Mouse (Mus musculus) frontal cortex, postnatal 14 days (tissue): ENCODE data around the gene Agrn.
A peak's percentile ranks its signal among the peaks of the same experiment; 100 is the strongest.

ENCODE experiments used
- DNase-seq, 2 experiments: peaks; one replicate each; pipeline ENCODE4 v3.0.0; 2022; ENCODE audit warnings: low spot score in 2 of 2

Agrn gene

DNA sequence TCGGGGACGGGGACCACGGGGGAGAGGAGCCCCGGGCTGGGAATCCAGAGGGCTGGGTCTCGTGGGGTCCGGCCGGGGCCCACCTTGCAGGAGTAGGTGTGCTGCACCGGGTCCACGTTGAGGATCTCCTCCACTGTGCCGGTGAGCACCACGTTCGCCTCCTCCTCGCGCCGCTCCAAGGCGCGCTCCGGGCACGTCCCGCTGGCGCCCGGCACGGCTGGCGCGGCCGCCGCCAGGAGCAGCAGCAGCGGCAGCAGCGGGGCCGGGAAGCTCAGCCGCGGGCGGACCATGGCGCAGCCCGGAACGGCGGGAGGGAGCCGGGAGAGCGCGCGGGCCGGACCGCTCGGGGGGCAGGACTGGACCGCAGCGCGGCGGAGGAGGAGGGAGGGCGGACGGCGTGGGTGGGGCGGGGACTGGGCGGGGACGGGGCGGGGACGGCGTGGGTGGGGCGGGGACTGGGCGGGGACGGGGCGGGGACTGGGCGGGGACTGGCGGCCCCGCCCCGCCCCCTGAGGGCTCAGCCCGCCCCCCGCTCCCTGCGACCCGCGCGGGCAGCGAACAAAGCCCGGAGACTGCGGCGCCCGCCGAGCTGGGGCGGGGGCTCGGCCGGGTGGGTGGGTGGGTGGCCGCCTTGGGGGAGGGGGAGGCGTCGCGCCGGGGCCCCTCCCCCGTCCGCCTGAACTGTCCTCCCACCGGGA, at the start of gene Agrn:
TSS of gene Agrn (minus strand) at position 358 of the 698 bp plus-strand sequence.
- DNase-seq, result peak in 1 of 2 experiments; percentile 33

DNA sequence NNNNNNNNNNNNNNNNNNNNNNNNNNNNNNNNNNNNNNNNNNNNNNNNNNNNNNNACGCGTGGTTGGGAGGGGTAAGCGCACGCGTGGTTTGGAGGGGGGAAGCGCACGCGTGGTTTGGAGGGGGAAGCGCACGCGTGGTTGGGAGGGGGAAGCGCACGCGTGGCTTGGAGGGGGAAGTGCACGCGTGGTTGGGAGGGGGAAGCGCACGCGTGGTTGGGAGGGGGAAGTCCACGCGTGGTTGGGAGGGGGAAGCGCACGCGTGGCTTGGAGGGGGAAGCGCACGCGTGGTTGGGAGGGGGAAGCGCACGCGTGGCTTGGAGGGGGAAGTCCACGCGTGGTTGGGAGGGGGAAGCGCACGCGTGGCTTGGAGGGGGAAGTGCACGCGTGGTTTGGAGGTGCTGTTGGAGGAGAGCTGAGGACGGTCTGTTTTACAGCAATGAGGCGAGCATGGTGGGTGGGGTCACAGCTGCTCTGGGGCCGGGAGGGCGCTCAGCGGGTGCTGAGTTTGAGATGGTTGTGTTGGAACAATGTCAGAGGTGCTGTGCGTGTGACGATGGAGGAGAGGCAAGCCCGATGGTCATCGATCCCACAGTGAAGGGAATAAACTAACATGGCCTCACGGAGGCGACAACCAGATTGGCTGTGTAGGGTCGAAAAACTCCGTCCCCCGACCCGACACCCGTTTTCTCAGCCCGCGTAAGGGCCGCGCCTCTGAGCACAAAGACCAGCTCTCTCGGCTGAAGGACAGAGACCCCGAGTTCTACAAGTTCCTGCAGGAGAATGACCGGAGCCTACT, 39.6 kb upstream of the Agrn start:
- DNase-seq, result no peak

DNA sequence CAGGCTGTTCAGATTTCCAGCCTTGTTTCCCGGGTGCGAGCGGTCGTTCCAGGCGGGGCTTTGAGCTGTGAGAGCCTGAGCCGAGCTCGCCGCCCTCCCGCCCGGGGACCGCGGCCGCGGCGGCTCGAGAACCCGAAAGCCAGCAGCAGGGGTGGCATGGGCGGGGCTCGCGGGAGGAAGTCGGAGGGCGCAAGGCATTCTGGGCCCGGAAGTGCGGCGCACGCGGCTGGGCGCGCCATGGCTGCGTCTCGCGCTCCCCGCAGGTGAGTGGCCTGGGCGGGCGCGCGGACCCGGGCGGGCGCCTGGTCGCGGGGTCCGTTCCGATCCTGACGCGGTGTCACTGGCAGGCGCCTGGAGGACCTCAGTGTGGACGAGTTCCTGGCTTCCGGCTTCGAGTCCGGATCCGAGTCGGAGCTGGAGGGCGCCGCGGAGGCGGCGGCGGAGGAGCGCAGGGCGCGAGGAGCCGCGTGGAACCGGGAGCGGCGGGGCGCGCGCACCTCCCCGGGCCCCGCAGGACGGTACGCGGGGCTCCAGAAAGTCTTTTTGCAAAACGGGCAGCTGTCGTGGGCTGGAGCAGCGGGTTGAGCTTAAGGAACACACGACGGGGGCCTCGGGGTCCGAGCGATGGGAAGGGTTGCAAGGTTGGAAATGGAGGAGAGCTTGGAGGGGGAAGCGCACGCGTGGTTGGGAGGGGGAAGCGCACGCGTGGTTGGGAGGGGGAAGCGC, 38.7 kb upstream of the Agrn start, which contains the start of gene Noc2l:
TSS of gene Noc2l (plus strand) at position 203 of the 726 bp plus-strand sequence.
- peak; percentile 77 to 83 for DNase-seq

DNA sequence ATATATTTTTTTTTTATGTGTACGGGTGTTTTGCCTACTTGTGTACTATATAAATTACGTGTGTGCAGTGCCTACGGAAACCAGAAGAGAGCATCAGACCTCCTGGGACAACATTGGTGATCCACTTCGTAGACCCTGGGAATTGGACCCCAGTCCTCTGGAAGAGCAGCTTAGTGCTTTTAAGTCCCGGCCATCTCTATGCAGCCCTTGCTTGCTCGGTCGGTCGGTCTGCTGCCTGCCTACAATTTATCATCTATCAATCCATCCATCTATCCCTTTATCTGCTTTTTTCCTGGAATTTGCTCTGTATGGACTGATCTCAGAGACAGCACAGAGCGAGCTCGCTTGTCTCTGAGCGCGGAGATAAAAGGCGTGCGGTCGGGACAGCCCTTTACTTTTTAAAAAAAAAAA, 38.1 kb upstream of the Agrn start:
- DNase-seq, result no peak

DNA sequence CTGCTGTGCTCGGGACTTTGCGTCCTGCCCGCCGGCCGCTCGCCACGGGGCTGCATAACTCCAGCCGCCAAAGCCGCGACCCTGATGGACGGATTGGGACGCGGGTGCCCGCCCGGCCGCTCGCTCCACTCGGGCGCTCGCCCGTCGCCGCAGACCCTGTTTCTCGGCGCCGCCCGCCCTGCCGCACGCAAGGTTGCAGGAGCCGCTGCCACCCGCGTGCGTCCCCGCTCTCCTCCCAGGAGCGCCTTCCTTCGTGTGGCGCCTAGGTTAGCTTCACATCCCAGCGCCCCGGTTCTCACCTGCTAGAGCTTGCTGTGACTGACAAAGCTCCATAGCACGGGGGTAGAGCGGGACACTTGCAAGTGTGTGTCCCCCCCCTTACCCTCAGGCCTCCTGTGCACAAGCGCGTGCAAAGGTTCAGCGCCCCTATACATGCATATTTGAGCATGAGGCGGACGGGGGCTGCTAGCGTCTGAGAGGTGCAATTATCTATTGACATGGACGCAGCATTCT, 37.5 kb upstream of the Agrn start, which contains the start of gene Plekhn1:
TSS of gene Plekhn1 (minus strand) at position 157 of the 513 bp plus-strand sequence.
- peak in 1 of 2 experiments; percentile 58 for DNase-seq

DNA sequence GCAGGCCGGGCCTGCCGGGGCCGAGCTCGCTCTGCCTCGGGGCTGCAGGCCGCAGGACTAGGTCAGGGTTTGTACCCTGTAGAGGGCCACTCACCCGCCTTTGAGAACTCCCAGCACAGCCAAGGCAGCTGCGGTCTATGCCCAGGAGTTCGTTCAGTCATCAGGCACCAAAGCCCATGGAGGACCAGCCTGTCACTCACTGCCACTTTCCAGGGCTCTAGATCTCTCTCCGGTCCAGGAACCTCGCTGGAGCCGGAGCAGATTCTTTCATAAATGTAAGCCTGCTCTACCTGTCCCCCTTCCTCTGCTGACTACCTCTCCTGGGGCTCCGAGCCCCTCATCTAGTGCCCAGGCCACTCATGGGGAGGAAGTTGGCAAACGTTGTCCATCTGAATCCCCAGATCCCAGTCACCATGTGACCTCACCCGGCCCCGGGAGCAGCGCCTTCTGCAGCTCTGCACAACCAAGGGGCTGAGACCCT, 36.8 kb upstream of the Agrn start:
- no peak for DNase-seq

DNA sequence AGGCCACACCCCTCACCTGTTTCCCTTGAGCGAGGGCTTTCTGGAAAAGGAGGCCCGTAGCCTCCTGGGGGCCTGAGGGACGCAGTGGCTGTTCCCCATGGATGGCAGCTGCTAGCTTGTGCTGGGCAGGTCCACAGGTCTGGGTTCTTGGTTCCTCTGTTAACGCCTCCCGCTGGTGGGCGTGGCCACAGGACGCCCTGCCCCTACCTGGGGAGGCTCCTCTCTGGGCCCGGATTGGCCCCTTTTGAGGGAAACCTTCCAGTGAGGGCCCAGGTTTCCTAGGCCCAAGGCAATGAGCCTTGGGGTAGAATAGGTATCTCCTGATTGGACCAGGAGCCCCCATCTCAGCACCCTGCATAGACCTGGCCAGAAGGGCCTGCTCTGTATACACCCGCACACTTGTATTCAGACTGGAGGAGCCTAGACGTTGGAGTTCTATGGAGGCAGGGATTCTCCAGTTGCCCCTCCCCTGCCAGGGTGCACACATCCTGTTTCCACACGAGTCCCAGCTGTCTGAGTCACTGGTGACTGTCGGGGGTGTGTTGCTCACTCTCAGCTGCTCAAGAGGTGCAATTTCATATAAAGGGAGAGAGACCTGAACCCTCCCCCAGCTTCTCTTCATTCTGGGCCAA, 31.2 kb upstream of the Agrn start:
- DNase-seq, result no peak

DNA sequence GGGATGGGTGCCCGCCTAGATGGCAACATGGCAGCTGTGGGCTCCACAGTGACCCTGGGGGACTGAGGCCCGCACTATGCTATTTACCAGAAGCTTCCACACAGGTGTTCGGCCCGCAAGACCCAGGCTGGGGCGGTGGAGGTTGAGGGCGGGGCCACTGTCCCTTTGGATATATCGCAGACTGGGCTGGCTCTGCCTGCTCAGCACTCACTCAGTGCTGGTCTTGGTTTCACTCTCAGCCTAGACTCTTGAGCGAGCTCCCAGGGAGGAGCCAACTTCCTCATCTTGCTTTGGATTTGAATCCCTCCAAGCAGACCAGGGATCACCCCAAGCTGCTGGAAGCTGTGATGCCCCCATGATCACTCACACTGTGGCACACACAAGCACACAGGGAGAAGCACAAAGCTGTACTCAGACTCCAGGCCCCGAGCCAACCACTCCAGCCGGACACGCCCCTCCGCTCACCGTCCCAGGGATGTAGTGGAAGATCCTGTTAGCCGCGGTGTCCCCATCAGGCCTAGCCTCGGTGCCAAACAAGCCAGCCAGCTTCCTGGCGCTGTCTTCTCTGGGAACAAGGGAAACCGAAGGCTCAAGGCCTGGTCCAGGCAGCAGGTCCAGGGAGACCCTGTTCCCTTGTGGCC, 30.6 kb upstream of the Agrn start:
- DNase-seq, result no peak

DNA sequence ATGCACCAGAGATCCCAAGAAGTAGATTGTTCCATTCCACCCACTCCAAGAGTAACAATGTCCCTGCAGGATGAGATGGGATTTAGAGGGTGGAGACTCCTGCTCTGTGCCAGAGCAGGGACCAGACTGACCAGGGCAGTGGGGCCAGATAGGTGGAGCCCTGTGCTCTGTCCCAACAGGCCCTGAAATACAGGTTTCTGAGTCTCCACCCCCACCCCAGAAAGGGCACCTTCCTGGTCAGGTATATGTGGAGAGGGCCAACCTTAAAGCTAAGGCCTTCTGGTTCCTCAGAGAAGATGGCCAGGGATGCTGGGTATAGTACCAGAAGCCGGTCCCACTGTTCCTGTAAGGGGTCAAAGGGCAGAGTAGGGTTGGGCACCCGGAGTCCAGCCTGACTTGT, 27.0 kb upstream of the Agrn start:
- no peak for DNase-seq

DNA sequence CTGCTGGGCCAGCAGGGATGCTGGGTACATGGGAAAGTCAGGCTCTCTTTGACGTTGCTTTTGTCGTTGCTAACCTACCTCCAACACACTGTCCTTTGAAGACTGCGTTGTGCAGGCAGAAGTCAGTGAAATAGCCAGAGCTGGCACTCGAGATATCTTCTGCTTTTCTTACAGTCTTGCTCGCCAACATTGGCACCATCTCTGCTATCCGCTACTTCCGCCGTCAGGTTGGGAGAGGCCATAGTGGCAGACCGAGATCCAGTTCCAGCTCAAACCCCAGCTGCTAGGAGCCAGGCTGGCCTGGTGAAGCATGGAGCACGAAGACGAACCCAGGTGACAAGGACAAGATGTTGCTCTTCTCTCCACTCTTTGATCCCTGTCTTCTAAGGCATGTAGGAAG, 22.6 kb upstream of the Agrn start:
- no peak for DNase-seq

DNA sequence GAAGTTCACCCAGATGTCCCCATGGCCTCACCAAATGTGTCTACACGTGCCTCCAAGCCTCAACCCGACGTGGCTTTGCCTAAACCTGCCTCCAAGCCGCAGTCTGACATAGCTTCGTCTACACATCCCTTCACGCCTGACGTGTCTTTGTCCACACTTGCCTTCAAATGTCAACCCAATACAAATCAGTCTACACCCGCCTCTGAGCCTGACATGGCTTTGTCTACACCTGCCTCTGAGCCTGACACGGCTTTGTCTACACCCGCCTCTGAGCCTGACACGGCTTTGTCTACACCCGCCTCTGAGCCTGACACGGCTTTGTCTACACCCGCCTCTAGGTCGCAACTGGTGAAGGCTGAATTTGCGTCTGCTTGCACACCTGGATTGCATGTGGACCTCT, 20.6 kb upstream of the Agrn start:
- DNase-seq, result no peak

DNA sequence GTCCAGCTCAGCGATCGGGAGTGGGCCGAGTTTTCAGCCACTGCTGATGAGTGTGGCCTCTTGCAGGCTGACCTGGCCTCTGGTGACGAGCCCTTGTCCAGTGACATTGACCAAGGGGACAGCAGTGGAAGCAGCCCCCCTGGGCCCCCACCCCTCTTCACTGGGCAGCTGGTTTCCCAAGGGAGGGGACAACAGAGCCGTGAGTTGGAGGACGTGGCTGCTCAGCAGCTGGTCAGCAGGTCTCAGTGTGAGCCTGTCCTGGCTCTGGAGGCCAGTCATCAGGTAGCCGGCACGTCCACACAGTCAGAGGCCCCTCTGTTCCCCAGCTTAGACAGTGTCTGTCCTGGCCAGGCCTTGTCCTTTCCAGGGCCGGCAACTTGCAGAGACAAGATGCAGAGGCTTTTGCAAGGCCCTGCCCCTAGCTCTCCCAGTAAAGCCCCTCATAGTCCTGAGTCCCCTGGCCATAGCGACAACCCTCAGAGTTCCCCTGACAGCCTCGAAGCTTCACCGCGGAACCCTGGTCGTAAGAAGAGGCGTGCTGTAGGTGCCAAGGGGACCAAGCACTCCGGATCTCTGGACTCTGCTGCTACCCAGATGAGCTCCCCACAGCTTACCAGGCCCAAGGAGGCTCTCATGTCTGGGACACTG, 19.9 kb upstream of the Agrn start:
- no peak for DNase-seq

DNA sequence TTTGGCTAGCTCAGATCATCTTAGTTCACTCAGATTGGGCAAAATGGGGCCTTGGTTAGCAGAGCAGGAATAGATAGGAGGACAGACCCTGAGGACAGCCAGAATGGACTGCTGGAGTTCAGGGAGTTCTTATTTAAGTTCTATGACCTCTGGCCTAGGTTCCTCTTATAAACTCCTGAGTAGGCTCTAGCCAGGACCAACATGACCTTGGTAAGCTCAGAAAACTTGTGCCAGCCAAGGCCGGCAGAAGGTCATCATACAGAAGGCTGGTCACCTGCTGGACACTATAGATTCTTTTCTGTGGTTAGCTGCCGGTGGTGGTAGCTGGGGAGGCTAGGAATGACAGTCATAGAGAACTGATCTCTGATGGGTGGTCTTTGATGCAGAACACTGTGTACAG, 18.9 kb upstream of the Agrn start:
- no peak for DNase-seq

DNA sequence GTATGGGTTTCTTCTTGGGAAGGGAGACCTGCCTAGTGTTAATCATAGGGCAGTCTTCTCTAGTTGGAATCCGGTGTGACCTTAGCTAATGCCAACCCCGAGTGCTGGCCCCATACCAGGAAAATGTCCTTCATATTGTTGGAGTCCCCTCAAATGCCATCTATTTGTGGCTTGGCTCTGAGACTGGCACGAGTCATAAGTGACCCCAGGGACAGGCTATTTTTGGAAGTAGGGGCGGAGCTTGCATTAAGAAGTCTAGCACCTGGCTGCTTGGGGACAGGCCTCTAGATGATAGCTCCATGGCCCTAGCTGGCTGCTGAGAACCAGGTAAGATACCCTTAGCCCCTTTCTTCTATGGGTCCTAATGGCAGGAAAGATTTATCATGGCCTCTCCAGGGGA, 18.4 kb upstream of the Agrn start, which contains the start of gene Perm1:
TSS of gene Perm1 (plus strand) at position 220 of the 400 bp plus-strand sequence.
- no peak for DNase-seq

DNA sequence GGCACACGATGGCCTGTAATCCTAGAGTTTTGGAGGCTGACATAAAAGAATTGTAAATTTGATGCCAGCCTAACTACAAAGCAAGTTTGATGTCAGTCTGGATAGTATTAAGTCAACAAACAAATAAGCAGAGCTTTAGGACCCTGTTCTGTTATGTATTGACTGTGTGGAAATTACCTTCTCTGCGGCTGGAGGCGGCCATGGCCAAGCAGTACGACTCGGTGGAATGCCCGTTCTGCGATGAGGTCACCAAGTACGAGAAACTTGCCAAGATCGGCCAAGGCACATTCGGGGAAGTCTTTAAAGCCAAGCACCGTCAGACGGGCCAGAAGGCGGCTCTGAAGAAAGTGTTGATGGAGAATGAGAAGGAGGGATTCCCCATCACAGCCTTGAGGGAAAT, 15.8 kb upstream of the Agrn start:
- no peak for DNase-seq

DNA sequence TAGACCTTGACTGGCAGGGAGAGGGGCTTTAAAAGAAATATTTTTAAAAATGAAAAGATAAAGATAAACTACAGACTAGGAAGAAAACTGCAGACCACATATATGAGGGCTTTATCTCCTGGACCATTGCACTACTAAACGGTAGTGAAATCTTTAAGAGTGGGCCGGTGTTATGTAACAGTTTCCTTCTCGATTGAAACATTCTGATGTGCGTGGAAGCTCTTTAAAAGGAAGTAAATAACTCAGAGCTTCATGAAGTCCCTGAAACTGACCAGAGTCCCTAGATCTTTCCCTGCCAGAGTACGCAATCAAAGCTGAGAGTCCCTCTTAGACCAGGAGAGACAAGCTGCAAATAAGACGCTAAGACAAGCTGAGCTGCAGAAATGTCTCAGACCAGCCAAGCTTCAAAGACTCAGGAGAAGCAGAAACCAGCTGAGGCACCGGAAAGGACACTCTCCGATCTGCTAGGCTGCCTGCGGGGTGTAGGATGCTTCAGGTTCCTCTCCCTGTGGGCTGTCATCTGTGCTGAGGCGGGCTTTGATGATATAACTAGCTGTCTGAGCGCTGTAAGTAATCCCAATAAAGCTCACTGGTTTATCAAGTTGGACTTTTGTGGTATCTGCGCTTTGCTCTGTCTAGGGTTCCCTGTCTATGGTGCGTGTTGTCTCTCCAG, 12.8 kb upstream of the Agrn start:
- no peak for DNase-seq

DNA sequence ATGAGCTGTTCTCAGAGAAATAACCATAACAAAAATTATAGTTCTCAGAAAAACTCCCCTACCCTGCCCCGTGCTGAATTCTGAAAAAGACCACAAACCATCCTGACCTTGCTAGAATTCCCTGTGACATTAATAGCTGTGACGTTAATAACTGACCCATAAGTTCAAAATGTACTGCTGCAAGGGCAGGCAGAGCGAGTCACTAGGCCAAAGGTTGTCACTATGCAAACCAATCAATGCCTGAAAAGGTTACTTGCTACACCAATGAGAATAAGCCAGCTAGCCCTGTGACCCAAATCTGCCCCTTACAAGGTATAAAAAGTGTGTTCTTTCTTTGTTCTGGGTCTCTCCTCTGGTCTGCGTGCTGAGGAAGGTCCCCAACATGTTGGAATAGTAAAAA, 11.6 kb upstream of the Agrn start:
- no peak for DNase-seq

DNA sequence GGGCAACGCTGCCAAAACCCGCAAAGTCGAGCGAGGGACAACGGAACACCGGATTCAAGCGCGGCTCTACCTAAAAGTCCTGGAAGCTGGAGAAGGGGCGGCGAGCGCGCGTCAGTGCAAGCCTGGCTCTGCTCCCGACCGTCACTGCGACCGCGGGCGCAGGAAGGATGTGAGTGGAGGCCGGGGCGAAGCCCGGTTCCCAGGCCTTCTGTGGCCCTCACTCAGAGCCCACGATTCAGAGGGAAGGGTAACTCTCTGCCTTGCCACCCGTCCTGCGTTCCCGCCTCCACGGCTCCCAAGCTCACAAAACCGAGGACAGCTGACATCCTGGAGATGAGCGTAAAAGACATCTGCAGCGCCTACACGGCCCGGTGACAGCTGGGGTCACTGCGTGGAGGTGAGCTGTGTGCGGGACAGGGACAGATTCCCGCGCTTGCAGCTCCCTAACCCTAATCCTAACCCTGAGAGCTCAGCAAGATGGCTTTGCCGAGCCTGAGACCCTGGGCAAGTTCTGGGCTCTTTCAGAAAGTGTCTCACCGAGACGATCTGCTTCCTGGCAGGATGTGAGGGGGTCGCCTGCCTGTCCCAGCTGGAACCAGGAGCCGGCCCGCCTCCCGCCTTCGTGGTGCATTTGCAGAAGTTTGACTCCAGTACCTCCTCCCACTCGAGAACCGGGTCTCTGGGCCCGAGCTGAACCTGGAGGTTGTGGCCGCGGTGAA, 6.3 kb upstream of the Agrn start:
- no peak for DNase-seq

DNA sequence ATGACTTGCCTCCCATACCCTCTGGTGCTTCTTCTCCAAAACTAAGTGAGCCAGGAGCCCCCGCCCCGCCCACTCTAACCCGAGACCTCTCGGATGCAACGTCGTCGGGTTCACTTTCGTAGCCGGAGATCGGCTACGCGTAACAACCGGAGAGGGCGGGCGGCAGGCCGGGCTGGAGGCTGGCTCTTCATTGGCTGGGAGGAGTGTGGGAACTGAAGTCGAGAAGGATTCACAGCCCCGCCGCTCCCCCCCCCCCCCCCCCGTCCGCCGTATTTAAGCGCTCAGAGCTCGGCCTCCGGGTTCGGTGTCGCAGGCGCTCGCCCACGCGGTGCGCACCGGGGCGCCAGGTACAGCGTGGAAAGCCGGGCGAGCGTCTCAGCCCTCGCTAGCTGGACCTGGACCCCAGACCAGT, 5.7 kb upstream of the Agrn start, which contains the start of gene AW011738:
TSS of gene AW011738 (plus strand) at position 304 of the 412 bp plus-strand sequence.
- peak in 1 of 2 experiments; percentile 58 for DNase-seq
